Mouse (Mus musculus): ENCODE results near the gene Gtf3c3.

Gene Gtf3c3

DNA sequence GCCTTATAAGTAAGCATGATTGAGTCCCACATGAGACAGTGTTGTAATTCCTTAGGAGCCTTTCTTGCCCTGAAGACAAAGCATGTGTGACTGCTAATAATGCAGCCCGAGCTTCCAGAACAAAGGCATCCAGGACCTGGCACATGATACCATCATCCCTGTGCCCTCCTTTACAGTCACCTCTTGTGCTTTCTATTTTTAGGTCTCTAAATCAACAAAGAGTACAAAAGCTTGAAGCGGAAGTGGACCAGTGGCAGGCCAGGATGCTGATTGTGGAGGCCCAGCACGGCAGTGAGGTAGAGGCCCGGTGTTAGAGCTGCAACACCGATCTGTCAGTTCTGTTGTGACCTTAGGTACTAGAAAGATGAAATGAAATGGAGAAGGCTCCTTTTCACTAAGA lies 83.3 kb downstream of the Gtf3c3 start:
- no peak overlapping the region for H3K4me3 ChIP-seq (replicated peaks; ENCODE audit: low read length)
- no peaks in the 10 kb centered on the region for H3K4me1 ChIP-seq (replicated peaks; ENCODE audit: low read depth, low read length)
- 0 out of 2 replicates have a peak, but pooled peaks cover 3% of the 10 kb centered on the region for H3K9me3 ChIP-seq (ENCODE audit: low read length)
- TF ChIP-seq CTCF (conservative IDR thresholded peaks at IDR 0.05; ENCODE audit: low read length) (no peak), POU5F1 (IDR thresholded peaks at IDR 0.05; ENCODE audit: borderline replicate concordance, low read length) (no peak), NANOG (IDR thresholded peaks at IDR 0.05; ENCODE audit: borderline replicate concordance, low read length) (no peak)
- H3K36me3 ChIP-seq (ENCODE audit: insufficient read depth, low read length): no peaks in the 10 kb centered on the region
- no peaks in the 10 kb centered on the region for H3K27me3 ChIP-seq (ENCODE audit: insufficient read depth, low read length)

DNA sequence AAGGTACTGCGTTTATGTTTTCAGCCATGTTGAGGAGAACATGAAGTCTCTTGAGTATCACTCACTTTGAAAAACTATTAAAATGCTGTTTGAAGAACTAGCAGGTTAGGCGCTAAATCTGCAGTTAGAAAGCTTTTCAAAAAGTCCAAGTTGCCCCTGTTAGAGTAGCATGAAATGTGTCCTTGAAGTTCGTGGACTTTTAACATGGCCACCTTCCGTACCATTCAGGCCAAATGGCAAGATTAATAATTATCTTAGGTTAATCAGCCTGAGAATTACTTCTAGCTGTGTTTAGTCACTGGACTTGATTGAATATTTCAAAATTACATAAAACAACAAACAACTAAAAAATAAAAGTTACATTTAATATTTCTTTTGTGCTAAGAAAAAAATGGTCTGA lies 84.0 kb downstream of the Gtf3c3 start:
- no peaks in the 10 kb centered on the region for H3K4me1 ChIP-seq (replicated peaks; ENCODE audit: low read depth, low read length)
- H3K9me3 ChIP-seq (ENCODE audit: low read length): 0 out of 2 replicates have a peak, but pooled peaks cover 3% of the 10 kb centered on the region
- no peak overlapping the region for H3K4me3 ChIP-seq (replicated peaks; ENCODE audit: low read length)
- H3K27me3 ChIP-seq (ENCODE audit: insufficient read depth, low read length): no peaks in the 10 kb centered on the region
- H3K36me3 ChIP-seq (ENCODE audit: insufficient read depth, low read length): no peaks in the 10 kb centered on the region
- TF ChIP-seq NANOG (IDR thresholded peaks at IDR 0.05; ENCODE audit: borderline replicate concordance, low read length) (no peak), POU5F1 (IDR thresholded peaks at IDR 0.05; ENCODE audit: borderline replicate concordance, low read length) (no peak), CTCF (conservative IDR thresholded peaks at IDR 0.05; ENCODE audit: low read length) (no peak)
